Mouse (Mus musculus) bone marrow macrophage, adult 2 months (primary cell): Measurements from ENCODE around the gene Cdc37l1.

Experiments
- CTCF ChIP-seq: IDR thresholded peaks from 2 replicates; pipeline ENCODE4 v1.5.1; 2012; ENCODE audit warnings: low read depth, mild to moderate bottlenecking, low read length, moderate library complexity
- POLR2A ChIP-seq: IDR thresholded peaks from 2 replicates; pipeline ENCODE4 v1.6.1; 2012; ENCODE audit warnings: mild to moderate bottlenecking, low read depth, low read length, borderline replicate concordance

DNA sequence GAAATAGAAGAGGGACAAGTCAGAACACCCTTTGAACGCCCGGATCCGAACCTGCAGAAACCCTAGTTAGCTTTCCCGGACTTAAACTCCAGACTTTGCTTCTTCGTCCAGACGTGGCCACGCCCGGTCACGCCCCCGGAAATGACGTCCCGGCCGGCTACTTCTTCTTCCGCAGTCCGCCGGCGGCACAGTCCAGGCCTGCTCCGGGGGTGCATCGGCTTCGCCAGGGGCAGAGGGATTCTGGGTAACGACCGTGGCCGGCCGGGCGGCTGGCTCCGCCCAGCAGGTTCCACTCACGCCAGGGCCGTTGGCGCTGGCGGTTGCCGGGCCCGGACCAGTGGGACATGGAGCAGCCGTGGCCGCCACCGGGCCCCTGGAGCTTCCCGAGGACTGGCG, at the start of gene Cdc37l1:
- TF ChIP-seq CTCF (no peak), POLR2A (no peak)
